Mouse (Mus musculus) cortical plate, adult 2 months (tissue): ENCODE results near the gene Dmrt3.

Experiments
- CTCF ChIP-seq: fragments of 200-500 bp; IDR thresholded peaks from 2 replicates; pipeline ENCODE4 v1.5.1; 2011; ENCODE audit warnings: mild to moderate bottlenecking, control low read depth, low read length; ENCODE audit not compliant: insufficient read depth; ENCODE audit errors: extremely low read depth
- POLR2A ChIP-seq: fragments of 200-500 bp; IDR thresholded peaks from 2 replicates; pipeline ENCODE4 v1.6.1; 2011; ENCODE audit warnings: mild to moderate bottlenecking, low read length, control low read depth; ENCODE audit not compliant: insufficient read depth; ENCODE audit errors: extremely low read depth

- TF ChIP-seq CTCF (no peak), POLR2A (no peak)
These were observed 5.8 kb downstream of the Dmrt3 start for GRCm38 (mm10) chr19:25615889-25616288.
